Mouse (Mus musculus): ENCODE measurements at regions not wholly inside any gene's neighbourhood (a gene's known extent, or its start where the extent isn't known, plus 50 kb on each side); places are given as distances from the start of the nearest gene placed in this dataset.

DNA sequence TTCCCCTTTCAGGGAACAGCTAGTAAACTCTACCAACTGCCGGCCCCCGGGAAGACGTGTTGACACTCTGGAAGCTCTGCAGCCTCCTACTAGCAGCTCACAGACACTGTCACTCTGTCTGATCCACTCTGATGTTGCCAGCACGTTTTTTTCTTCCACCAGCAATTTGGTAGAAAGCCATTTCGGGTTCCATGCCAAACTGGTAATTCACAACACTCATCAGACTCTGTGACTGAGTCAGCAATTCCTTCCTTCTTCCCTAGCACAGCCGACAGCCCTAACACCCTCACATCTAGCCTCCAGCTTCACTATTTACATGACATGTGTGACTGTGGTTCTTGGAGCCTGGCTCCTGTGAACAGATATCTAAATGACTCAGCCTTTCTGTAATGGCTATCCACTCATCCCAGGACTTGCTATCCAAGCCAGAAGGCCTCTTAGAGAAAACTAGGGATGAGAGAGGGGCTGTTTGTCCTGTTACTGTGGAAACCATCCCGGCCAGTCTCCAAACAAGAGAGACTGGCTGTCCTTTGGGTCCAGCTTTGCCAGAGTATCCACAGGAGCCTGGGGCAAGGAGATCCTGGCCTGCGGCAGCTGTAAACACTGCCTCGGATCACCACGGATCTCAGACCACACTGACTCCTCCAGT lies 105.2 kb upstream of the Pkdcc start:
- TF ChIP-seq POLR2A (IDR thresholded peaks at IDR 0.05; ENCODE audit: low read depth, low read length) (no peak), CTCF (IDR thresholded peaks at IDR 0.05; ENCODE audit: extremely low read depth, insufficient read depth, insufficient read length, insufficient replicate concordance) (no peak)
- Histone ChIP-seq H3K27me3 (ENCODE audit: control insufficient read depth, insufficient read depth, low read length) (no peaks in the 10 kb centered on the region), H3K27ac (ENCODE audit: insufficient read depth, low read length) (no peak overlapping the region), H3K4me3 (ENCODE audit: extremely low read depth, insufficient read depth, insufficient read length) (no peak overlapping the region), H3K4me1 (ENCODE audit: control insufficient read depth, insufficient read depth, insufficient read length) (no peaks in the 10 kb centered on the region), H3K36me3 (ENCODE audit: control insufficient read depth, insufficient read depth, low read length) (no peaks in the 10 kb centered on the region)
- no peak for DNase-seq (ENCODE audit: low read depth in 1 of 2, low spot score in 2 of 2)
- WGBS, result 74% methylated on average over 10 of the region's 10 CpGs

DNA sequence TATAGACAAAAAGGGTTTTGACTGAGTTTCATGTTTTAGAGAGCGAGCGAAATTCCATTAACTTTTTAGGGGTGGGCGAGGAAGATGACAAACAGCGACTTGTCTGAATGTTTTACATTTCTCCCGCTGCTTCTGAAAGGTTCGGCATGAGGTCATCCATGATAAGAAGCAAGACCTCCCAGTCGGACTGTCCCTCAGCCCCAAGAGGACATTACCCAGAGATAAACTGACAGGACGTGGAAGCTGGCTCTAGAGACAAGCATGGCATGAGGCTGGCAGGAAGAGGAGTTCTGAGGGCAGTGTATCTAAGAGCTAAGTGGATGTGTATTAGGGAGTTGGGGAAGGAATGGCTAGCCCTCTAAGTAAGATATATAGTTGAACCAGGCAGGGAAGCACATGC lies 104.5 kb upstream of the Pkdcc start:
- H3K27ac ChIP-seq (ENCODE audit: insufficient read depth, low read length), result no peak overlapping the region

DNA sequence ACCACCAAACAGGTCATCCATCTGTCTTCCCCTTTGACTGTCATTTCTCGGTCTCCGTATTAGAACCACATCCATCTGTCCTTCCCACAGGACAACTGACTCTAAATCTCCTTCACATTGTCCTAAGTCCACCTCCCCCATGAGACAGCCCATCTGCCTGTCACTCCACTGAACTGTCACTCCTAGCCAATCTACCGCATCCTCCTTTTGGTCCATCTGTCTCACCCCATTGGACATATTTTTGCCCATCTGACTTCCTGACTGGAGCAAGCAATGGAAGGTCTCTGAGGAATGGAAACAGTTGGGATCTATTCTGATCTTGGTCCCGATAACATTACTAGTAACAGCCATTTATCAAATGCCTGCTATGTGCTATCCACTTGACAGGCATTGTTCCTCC lies 99.9 kb upstream of the Pkdcc start:
- WGBS, result 82% methylated on average over 4 of the region's 4 CpGs
- DNase-seq (ENCODE audit: low read depth in 1 of 2, low spot score in 2 of 2), result no peak
- Histone ChIP-seq H3K4me1 (ENCODE audit: control insufficient read depth, insufficient read depth, insufficient read length) (no peaks in the 10 kb centered on the region), H3K4me3 (ENCODE audit: extremely low read depth, insufficient read depth, insufficient read length) (no peak overlapping the region), H3K36me3 (ENCODE audit: control insufficient read depth, insufficient read depth, low read length) (no peaks in the 10 kb centered on the region), H3K27me3 (ENCODE audit: control insufficient read depth, insufficient read depth, low read length) (no peaks in the 10 kb centered on the region), H3K27ac (ENCODE audit: insufficient read depth, low read length) (no peak overlapping the region)
- TF ChIP-seq CTCF (IDR thresholded peaks at IDR 0.05; ENCODE audit: extremely low read depth, insufficient read depth, insufficient read length, insufficient replicate concordance), result no peak
- TF ChIP-seq POLR2A (IDR thresholded peaks at IDR 0.05; ENCODE audit: low read depth, low read length), result no peak

More for the DNA sequence above, 104.5 kb upstream of the Pkdcc start:
- H3K27me3 ChIP-seq (ENCODE audit: control insufficient read depth, insufficient read depth, low read length), result no peaks in the 10 kb centered on the region
- DNase-seq (ENCODE audit: low read depth in 1 of 2, low spot score in 2 of 2), result no peak
- WGBS, result 88% methylated on average over 8 of the region's 8 CpGs
- TF ChIP-seq CTCF (IDR thresholded peaks at IDR 0.05; ENCODE audit: extremely low read depth, insufficient read depth, insufficient read length, insufficient replicate concordance) (no peak), POLR2A (IDR thresholded peaks at IDR 0.05; ENCODE audit: low read depth, low read length) (no peak)
- H3K4me1 ChIP-seq (ENCODE audit: control insufficient read depth, insufficient read depth, insufficient read length), result no peaks in the 10 kb centered on the region
- no peak overlapping the region for H3K4me3 ChIP-seq (ENCODE audit: extremely low read depth, insufficient read depth, insufficient read length)
- no peaks in the 10 kb centered on the region for H3K36me3 ChIP-seq (ENCODE audit: control insufficient read depth, insufficient read depth, low read length)

DNA sequence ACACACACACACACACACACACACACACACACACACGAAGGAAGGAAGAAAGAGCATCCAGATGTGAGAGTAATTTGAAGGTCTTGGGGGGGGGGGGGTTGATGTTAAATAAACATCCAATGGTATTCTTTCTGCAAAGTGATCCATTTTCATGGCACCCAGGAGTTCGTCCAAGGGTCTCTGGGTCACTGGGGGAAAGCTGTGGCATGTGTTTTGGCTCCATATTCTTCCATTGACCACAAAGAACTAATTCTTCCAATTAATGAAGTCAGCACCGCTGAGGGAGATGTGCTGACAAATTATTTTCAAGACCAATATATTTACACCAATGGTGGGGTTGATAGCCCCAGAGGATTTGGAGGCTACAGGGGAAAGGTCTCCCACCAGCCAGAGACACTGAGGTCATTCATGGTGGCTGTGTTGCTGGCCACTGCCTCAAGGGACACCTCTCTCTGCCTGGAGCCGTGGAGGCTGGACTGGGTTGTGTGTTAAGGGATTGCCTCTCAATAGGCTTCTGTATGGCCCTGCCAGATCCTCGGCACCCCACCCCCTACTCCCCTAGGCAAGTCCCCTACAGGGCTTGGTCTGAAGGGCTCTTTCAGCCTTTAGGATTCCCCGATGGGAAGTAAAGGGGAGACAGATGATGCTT lies 99.1 kb upstream of the Pkdcc start:
- 75% methylated on average over 6 of the region's 6 CpGs for whole genome bisulfite sequencing
- Histone ChIP-seq H3K27ac (ENCODE audit: insufficient read depth, low read length) (no peak overlapping the region), H3K4me3 (ENCODE audit: extremely low read depth, insufficient read depth, insufficient read length) (no peak overlapping the region), H3K4me1 (ENCODE audit: control insufficient read depth, insufficient read depth, insufficient read length) (no peaks in the 10 kb centered on the region), H3K27me3 (ENCODE audit: control insufficient read depth, insufficient read depth, low read length) (no peaks in the 10 kb centered on the region), H3K36me3 (ENCODE audit: control insufficient read depth, insufficient read depth, low read length) (no peaks in the 10 kb centered on the region)
- TF ChIP-seq CTCF (IDR thresholded peaks at IDR 0.05; ENCODE audit: extremely low read depth, insufficient read depth, insufficient read length, insufficient replicate concordance) (no peak), POLR2A (IDR thresholded peaks at IDR 0.05; ENCODE audit: low read depth, low read length) (no peak)
- no peak for DNase-seq (ENCODE audit: low read depth in 1 of 2, low spot score in 2 of 2)

DNA sequence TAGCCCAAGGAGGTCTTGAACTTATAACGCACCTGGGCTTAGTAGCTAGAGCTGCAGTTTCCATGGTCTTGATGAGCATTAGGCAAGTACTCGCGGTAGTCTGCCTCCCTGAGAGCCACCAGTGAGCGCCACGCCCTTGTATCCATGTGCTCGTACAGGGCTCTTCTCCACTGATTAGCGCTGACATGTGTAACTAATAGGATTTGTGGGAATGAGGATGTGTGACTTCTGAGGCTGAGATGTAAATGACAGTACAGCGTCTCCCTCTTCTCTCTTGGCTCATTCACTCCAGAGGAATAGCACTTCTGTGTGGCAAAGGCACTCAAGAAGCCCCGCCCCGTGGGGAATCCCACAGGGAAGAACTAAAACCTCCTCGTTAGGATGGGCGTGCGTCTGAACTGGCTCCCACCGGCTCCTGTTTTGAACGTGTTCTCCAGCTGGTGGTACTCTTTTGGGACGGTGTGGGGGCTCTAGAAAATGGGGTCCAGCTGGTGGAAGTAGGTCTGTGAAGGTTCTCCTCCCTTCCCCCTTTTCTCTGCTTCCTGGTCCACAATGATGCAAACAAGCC lies 94.3 kb upstream of the Pkdcc start:
- DNase-seq (ENCODE audit: low read depth in 1 of 2, low spot score in 2 of 2), result no peak
- Histone ChIP-seq H3K4me1 (ENCODE audit: control insufficient read depth, insufficient read depth, insufficient read length) (no peaks in the 10 kb centered on the region; the same call in 1 of the 2 replicates), H3K36me3 (ENCODE audit: control insufficient read depth, insufficient read depth, low read length) (no peaks in the 10 kb centered on the region), H3K4me3 (ENCODE audit: extremely low read depth, insufficient read depth, insufficient read length) (no peak overlapping the region), H3K27me3 (ENCODE audit: control insufficient read depth, insufficient read depth, low read length) (no peaks in the 10 kb centered on the region), H3K27ac (ENCODE audit: insufficient read depth, low read length) (no peak overlapping the region)
- TF ChIP-seq POLR2A (IDR thresholded peaks at IDR 0.05; ENCODE audit: low read depth, low read length), result no peak
- no peak for TF ChIP-seq CTCF (IDR thresholded peaks at IDR 0.05; ENCODE audit: extremely low read depth, insufficient read depth, insufficient read length, insufficient replicate concordance)
- 82% methylated on average over 16 of the region's 16 CpGs for WGBS

DNA sequence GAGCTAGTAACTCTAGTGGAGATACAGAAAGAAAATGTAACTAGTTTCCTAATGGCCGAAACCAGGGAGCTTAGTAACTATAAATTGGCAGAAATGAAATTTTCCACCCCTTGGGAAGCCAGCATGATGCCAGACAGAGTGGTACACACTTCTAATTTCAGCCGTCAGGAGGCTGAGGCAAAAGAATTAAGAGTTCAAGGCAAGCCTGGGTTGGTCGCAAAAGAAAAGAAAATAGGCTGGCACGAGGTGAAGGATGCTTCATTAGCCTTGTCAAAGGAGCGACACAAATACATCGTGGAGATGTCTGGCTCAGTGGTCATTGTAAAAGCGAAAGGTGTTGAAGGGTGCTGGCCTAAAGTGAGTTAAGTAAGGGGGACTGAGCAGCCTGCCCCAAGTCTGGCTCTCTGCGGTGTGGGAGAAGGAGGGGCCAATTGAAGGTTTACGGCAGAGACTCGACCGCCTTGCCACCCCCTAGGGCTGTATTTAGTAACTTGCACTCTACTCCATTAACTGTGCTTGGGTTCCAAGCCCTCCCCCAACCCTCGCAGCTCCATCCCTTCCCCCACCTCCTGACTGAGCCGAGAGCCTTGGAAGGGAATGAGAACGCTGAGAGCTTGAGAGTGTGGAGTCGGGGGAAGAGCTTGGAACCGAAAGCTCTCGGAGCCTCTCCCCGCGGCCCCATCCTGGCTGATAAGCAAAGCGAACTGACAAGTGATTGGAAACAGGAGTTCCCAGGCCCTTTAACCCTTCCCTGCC lies 92.4 kb upstream of the Pkdcc start:
- no peak for DNase-seq (ENCODE audit: low read depth in 1 of 2, low spot score in 2 of 2)
- Histone ChIP-seq H3K27me3 (ENCODE audit: control insufficient read depth, insufficient read depth, low read length) (no peaks in the 10 kb centered on the region), H3K4me1 (ENCODE audit: control insufficient read depth, insufficient read depth, insufficient read length) (no peaks in the 10 kb centered on the region; the same call in 1 of the 2 replicates), H3K4me3 (ENCODE audit: extremely low read depth, insufficient read depth, insufficient read length) (peak overlapping the region; percentile 16; the same call in 1 of the 2 replicates), H3K36me3 (ENCODE audit: control insufficient read depth, insufficient read depth, low read length) (no peaks in the 10 kb centered on the region), H3K27ac (ENCODE audit: insufficient read depth, low read length) (no peak overlapping the region)
- WGBS, result 17% methylated on average over 20 of the region's 20 CpGs
- TF ChIP-seq CTCF (IDR thresholded peaks at IDR 0.05; ENCODE audit: extremely low read depth, insufficient read depth, insufficient read length, insufficient replicate concordance), result no peak
- TF ChIP-seq POLR2A (IDR thresholded peaks at IDR 0.05; ENCODE audit: low read depth, low read length), result no peak

All from spleen, adult 2 months (tissue).